Mouse (Mus musculus): ENCODE data around the gene Mroh8. TPM values are rescaled to one million over a fixed set of nuclear protein-coding genes. Genes with fewer than 3 reads are reported as not detected.

Mroh8 gene
- polyA plus RNA-seq, 1 experiment: 1.1 TPM

GRCm38 (mm10) chr2:157320135-157320534 is 40.8 kb upstream of the Mroh8 start:
- Histone ChIP-seq H3K36me3 (ENCODE audit: control insufficient read depth, insufficient read depth, low read length) (peaks cover 50% of the 10 kb centered on the region), H3K4me3 (ENCODE audit: control insufficient read depth, insufficient read depth, low read length) (no peak overlapping the region), H3K27me3 (ENCODE audit: control insufficient read depth, insufficient read depth, low read length) (no peaks in the 10 kb centered on the region), H3K4me1 (replicated peaks; ENCODE audit: control insufficient read depth, insufficient read depth, low read length) (no peaks in the 10 kb centered on the region), H3K27ac (ENCODE audit: control insufficient read depth, insufficient read depth, low read length) (no peak overlapping the region)
- WGBS: 98% methylated on average over 8 of the region's 8 CpGs
- DNase-seq: no peak
- TF ChIP-seq CTCF (IDR thresholded peaks at IDR 0.05; ENCODE audit: borderline replicate concordance, control insufficient read depth, extremely low read depth, insufficient read depth, low read length, poor library complexity): no peak
- TF ChIP-seq POLR2A (IDR thresholded peaks at IDR 0.05; ENCODE audit: control insufficient read depth, extremely low read depth, insufficient read depth, low read length, poor library complexity): no peak

DNA sequence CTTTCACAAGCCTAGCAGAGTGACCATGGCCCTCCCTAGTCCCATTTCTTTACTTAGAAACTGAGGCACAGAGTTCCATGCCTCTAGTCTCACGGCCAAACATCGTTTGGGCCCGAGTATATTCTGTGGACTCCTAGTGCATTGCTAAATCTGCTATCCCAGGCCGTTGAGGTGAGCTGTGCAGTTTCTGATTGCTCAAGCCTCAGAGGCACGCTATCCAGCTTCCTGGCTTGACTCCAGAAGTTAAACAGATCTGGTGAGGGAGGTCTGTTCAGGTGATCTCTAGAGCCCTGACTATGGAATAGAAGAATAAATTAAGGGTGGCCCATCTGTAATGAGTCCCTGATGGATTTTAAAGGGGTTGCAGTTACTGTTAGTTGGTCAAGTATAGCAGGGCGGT is 37.9 kb upstream of the Mroh8 start:
- Histone ChIP-seq H3K36me3 (ENCODE audit: control insufficient read depth, insufficient read depth, low read length) (peaks cover 72% of the 10 kb centered on the region), H3K4me1 (replicated peaks; ENCODE audit: control insufficient read depth, insufficient read depth, low read length) (no peaks in the 10 kb centered on the region), H3K4me3 (ENCODE audit: control insufficient read depth, insufficient read depth, low read length) (no peak overlapping the region), H3K27ac (ENCODE audit: control insufficient read depth, insufficient read depth, low read length) (no peak overlapping the region), H3K27me3 (ENCODE audit: control insufficient read depth, insufficient read depth, low read length) (no peaks in the 10 kb centered on the region)
- TF ChIP-seq CTCF (IDR thresholded peaks at IDR 0.05; ENCODE audit: borderline replicate concordance, control insufficient read depth, extremely low read depth, insufficient read depth, low read length, poor library complexity): no peak
- no peak for TF ChIP-seq POLR2A (IDR thresholded peaks at IDR 0.05; ENCODE audit: control insufficient read depth, extremely low read depth, insufficient read depth, low read length, poor library complexity)
- 96% methylated on average over 6 of the region's 6 CpGs for WGBS
- DNase-seq: no peak

GRCm38 (mm10) chr2:157316358-157316933 is 37.1 kb upstream of the Mroh8 start:
- no peak overlapping the region for H3K4me3 ChIP-seq (ENCODE audit: control insufficient read depth, insufficient read depth, low read length)
- no peaks in the 10 kb centered on the region for H3K4me1 ChIP-seq (replicated peaks; ENCODE audit: control insufficient read depth, insufficient read depth, low read length)
- H3K27ac ChIP-seq (ENCODE audit: control insufficient read depth, insufficient read depth, low read length): no peak overlapping the region
- WGBS: 96% methylated on average over 14 of the region's 14 CpGs
- H3K27me3 ChIP-seq (ENCODE audit: control insufficient read depth, insufficient read depth, low read length): no peaks in the 10 kb centered on the region
- peaks cover 68% of the 10 kb centered on the region for H3K36me3 ChIP-seq (ENCODE audit: control insufficient read depth, insufficient read depth, low read length)
- TF ChIP-seq CTCF (IDR thresholded peaks at IDR 0.05; ENCODE audit: borderline replicate concordance, control insufficient read depth, extremely low read depth, insufficient read depth, low read length, poor library complexity) (no peak), POLR2A (IDR thresholded peaks at IDR 0.05; ENCODE audit: control insufficient read depth, extremely low read depth, insufficient read depth, low read length, poor library complexity) (no peak)
- no peak for DNase-seq

- H3K27me3 ChIP-seq (ENCODE audit: control insufficient read depth, insufficient read depth, low read length): no peaks in the 10 kb centered on the region
- TF ChIP-seq CTCF (IDR thresholded peaks at IDR 0.05; ENCODE audit: borderline replicate concordance, control insufficient read depth, extremely low read depth, insufficient read depth, low read length, poor library complexity) (no peak), POLR2A (IDR thresholded peaks at IDR 0.05; ENCODE audit: control insufficient read depth, extremely low read depth, insufficient read depth, low read length, poor library complexity) (no peak)
- H3K27ac ChIP-seq (ENCODE audit: control insufficient read depth, insufficient read depth, low read length): no peak overlapping the region
- WGBS: 94% methylated on average over 6 of the region's 6 CpGs
- no peaks in the 10 kb centered on the region for H3K4me1 ChIP-seq (replicated peaks; ENCODE audit: control insufficient read depth, insufficient read depth, low read length)
- no peak for DNase-seq
- no peak overlapping the region for H3K4me3 ChIP-seq (ENCODE audit: control insufficient read depth, insufficient read depth, low read length)
- H3K36me3 ChIP-seq (ENCODE audit: control insufficient read depth, insufficient read depth, low read length): peaks cover 71% of the 10 kb centered on the region
These were observed 36.1 kb upstream of the Mroh8 start for GRCm38 (mm10) chr2:157315486-157315885.

DNA sequence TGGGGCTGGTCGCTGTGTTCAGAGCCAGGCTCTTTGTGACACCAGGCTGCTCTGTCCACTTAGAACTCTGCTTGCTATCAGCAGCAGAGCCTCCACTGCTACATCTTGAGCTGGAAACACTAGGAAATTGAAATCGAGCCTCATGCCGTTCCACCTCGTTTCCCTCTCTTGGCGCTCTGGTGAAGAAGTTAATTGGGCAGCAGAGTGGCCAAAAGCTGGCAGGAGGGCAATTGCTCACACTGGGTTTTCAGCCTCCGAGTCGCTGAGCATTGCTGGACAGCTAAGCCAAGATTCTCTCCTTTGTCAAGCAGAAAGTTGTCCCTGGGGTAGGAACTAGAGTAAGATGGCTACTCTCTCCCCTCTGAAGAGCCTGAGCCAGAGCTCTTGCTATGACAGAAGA is 35.0 kb upstream of the Mroh8 start:
- DNase-seq: no peak
- H3K4me3 ChIP-seq (ENCODE audit: control insufficient read depth, insufficient read depth, low read length): no peak overlapping the region
- no peaks in the 10 kb centered on the region for H3K4me1 ChIP-seq (replicated peaks; ENCODE audit: control insufficient read depth, insufficient read depth, low read length)
- no peaks in the 10 kb centered on the region for H3K27me3 ChIP-seq (ENCODE audit: control insufficient read depth, insufficient read depth, low read length)
- TF ChIP-seq CTCF (IDR thresholded peaks at IDR 0.05; ENCODE audit: borderline replicate concordance, control insufficient read depth, extremely low read depth, insufficient read depth, low read length, poor library complexity) (no peak), POLR2A (IDR thresholded peaks at IDR 0.05; ENCODE audit: control insufficient read depth, extremely low read depth, insufficient read depth, low read length, poor library complexity) (no peak)
- WGBS: 96% methylated on average over 7 of the region's 7 CpGs
- H3K27ac ChIP-seq (ENCODE audit: control insufficient read depth, insufficient read depth, low read length): no peak overlapping the region
- peaks cover 69% of the 10 kb centered on the region for H3K36me3 ChIP-seq (ENCODE audit: control insufficient read depth, insufficient read depth, low read length)

- Histone ChIP-seq H3K4me3 (ENCODE audit: control insufficient read depth, insufficient read depth, low read length) (no peak overlapping the region), H3K4me1 (replicated peaks; ENCODE audit: control insufficient read depth, insufficient read depth, low read length) (no peaks in the 10 kb centered on the region), H3K27ac (ENCODE audit: control insufficient read depth, insufficient read depth, low read length) (no peak overlapping the region), H3K36me3 (ENCODE audit: control insufficient read depth, insufficient read depth, low read length) (peaks cover 75% of the 10 kb centered on the region), H3K27me3 (ENCODE audit: control insufficient read depth, insufficient read depth, low read length) (no peaks in the 10 kb centered on the region)
- TF ChIP-seq CTCF (IDR thresholded peaks at IDR 0.05; ENCODE audit: borderline replicate concordance, control insufficient read depth, extremely low read depth, insufficient read depth, low read length, poor library complexity): no peak
- no peak for TF ChIP-seq POLR2A (IDR thresholded peaks at IDR 0.05; ENCODE audit: control insufficient read depth, extremely low read depth, insufficient read depth, low read length, poor library complexity)
- DNase-seq: no peak
- 94% methylated on average over 3 of the region's 3 CpGs for WGBS
These were observed 34.4 kb upstream of the Mroh8 start for GRCm38 (mm10) chr2:157313718-157314117.
